Mouse (Mus musculus) heart, postnatal 25 days (tissue): ENCODE data around the gene Mapkapk2. TPM values are rescaled to one million over a fixed set of nuclear protein-coding genes. Genes with fewer than 3 reads are reported as not detected.
A peak's percentile ranks its signal among the peaks of the same experiment; 100 is the strongest.

Experiments
- DNase-seq: peaks from one replicate; pipeline ENCODE4 v3.0.0; 2022; ENCODE audit warnings: low spot score
- intact Hi-C: fragments of 180-260 bp; cut with DNase I; formaldehyde crosslinking; loops from one replicate; pipeline ENCODE4 v1.15.1; 2025
- total RNA-seq, 2 experiments: library from RNA; stranded (reverse); gene quantifications; 2 replicates each; pipeline ENCODE4 v1.2.3; 2021

Mapkapk2 gene
- total RNA-seq, 2 experiments from 2014 or later = 264 to 283 TPM

DNA sequence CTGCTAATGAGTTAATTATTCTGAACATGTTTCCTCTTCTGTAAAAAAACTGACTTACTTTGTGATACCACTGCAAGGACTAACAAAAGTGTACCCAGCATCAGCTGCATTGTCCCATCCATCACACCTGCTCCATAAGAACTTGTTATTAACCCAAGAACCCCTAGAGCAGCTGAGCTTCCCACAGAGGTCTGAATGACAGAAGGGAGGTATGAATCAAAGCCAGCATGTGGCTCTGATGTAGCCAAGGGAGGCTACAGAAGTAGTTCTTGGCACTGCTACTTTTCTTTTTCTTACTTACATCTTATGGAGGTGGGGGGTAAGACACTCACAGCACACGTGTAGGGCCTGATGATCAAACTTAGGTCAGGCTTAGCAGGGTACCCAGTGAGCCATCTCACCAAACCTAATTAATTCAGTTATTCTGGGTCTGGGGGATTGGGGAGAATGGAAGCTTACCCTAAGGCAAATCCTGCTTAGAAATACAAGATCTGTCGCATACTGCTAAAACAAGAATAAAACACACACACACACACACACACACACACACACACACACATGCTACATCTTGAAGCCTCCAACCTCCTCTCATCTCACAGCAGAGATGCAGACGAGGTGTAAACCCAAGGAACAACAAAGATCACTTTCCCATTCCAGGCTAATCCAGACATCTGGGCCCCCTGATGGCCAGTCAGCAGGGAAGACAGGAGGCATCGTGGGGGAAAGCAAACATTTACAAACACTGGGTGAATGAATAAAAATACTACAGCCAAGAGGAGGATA lies 11.5 kb downstream of the Mapkapk2 start:
- no peak for DNase-seq
- intact Hi-C loops = no loop called here

DNA sequence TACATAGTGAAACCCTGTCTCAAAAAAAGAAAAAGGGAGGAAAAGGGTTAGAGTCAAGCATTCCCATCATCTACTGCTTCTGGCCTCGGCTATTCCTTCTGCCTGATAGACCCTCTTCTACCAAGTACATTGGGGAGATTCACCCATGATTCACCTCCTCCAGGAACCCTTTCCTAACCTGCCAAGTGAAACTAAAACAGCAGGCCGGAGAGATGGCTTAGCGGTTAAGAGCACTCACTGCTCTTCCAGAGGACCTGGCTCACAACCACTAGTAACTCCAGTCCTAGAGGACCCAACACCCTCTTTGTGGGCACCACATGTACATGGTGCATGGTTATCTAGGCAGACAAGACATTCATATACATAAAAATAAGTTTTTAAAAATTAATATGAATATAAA lies 12.4 kb downstream of the Mapkapk2 start:
- no peak for DNase-seq
- intact Hi-C loops = no loop called here

DNA sequence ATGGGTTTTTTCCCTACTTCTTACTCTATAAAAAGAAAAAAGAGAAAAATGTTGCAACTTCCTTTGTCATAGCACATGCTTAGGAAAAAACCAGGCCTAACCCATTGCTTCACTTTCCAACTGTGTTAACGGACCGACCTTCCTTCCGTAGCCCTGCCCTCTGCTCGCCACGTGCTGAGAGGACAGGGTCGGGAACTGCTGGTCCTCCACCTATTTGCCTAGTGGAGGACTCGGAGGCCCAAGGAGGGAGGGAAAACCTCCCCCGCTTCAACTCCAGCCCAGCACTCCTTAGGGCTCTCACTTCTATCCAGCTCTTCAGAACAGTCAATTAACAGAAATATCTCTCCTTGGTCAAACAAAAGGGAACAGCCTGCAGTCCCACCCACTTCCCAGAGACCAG lies 13.3 kb downstream of the Mapkapk2 start:
- DNase-seq = no peak
- intact Hi-C loops = no loop called here

DNA sequence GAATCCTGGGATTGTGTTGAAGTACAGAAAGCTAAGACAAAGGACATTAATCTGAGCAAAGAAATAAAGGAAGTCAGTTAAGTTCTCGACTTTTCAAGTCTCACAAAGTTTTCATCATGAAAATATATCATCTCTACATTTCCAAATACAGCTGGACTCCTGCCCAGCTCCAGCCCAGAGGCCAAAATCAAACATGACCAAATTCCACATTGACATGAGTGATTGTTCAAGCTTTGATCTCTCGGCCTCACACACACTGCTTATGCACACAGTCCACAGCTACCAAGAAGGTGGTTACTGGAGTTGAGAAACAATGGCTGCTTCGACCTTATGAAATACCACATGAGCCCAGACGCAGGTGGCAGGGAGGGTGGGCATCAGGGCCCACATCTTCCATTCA lies 14.0 kb downstream of the Mapkapk2 start:
- no peak for DNase-seq
- intact Hi-C loops = no loop called here

DNA sequence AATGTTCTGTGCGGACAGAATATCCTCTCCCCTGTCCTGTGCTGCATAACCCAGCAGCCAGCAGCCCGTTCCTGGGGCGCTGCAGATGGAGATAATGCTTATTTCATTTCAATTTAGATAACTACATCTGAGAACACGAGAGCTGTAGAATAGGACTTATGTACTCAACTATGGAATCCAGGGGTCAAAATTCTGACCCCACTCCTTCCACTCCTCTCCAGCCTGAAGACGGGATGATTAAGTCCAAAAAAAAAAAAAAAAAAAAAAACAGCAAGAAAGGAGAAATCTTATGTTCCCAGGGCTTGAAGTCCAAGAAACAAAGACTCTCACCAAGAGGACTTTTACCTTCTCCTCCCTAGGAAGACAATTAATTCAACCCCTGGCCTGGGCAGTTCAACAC lies 14.5 kb downstream of the Mapkapk2 start:
- intact Hi-C loops = no loop called here
- no peak for DNase-seq

DNA sequence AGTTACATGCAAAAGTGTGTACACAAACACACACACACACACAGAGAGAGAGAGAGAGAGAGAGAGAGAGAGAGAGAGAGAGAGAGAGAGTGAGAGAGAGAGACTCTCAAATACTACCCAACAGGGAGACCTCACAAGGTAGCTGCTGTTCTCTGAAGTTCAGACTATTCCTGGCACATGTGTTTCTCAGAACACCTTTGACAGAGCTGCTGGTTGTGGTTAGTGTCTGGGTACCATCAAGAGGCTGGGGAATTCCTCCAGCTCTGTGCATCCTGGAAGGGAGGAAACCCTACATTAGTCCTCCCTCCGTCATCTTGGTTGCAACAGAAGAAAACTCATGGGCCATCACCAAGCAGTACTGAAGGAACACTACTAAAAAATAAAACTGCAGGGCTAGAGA lies 16.9 kb downstream of the Mapkapk2 start:
- intact Hi-C loops = no loop called here
- no peak for DNase-seq

DNA sequence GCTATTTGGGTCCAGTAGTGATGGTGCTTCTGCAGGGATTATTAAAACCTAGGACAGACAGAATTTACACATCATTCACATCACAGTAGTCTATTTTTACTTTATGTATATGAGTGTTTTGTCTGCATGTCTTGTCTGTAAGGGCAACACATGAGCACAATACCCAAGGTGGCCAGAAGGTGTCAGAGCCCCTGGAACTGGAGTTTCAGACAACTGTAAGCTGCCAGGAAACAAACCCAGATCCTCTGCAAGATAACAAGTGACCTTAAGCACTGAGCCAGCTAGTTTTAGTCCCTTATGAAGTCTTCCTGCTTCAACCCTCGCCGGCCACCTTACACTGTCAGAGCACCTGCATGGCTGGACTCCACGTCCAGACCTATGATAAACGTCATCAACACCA lies 17.9 kb downstream of the Mapkapk2 start:
- intact Hi-C loops = no loop called here
- DNase-seq = no peak

DNA sequence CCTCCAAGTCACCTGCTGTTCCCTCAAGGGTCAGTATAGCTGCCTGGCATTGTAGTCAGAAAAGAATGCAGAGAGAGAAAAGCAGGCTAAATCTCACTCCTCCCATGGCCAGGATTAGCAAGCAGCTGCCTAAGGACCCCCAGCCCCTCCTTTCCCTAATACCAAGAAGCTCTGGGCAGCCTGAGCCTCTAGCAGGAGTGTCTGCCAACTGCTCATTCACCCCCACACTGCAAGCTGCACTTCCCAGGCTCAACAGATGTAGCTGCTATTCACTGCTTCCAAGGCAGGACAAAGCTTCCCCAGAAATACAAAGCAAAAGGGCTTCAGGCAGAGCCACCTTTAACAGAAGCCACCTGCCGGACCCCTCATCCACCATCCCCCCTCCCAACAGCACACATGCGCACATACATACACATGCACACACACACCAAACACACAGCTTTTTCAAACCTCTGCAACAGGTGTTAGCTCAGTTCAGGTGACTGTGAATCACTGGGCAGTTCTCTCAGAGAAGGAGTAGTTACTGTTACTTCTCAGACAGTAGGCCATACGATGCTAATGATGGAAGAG lies 18.8 kb downstream of the Mapkapk2 start:
- no peak for DNase-seq
- intact Hi-C loops = no loop called here

DNA sequence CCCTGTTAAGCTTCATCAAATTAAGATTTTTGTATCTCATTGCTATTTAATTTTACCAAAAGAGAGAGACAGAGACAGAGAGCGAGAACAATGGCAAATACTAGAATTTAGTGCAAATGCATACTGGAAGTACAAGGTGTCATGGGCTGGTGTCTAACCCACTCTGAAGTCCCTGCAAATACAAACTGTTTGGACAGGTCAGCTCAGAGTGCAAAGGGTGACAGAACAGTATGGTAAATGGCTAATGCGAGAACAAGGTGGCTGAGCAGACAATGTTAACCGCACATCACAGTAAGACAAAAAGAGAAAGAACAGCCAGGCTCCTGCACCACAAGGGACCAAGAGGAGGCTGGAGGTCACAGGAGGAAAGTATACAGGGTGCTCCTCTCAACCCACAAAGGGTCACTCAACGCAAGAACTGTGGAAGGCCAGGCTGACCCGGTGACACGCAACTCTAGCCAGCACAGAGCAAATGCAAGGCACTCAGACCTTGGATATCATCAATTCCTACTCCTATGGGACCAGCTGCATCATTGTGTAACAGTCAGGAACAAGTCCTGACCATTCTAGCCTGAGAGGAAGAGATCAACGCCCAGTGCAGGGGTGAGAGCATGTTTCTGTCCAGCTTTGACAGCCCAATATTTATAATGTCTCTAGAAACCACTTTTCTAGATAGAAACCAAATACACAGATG lies 22.4 kb downstream of the Mapkapk2 start:
- DNase-seq = no peak
- intact Hi-C loops = no loop called here

DNA sequence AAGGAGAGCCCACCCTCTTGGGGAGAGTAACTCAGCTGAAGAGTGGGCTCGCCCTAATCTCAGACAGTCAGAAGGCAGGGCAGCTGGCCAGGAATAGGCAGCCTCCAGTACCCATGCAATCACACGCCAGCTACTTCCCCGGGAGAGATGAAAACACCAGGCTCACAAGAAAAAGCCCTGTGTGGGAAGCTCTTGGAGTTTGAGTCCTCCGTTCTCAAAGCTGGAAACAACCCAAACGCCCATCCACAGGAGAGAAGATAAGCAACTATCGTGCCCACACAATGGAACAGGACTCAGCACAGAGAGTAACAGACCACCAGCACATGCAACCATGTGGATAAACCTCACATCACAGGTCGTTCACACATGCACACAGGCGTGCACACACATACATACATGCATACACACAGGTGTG lies 23.1 kb downstream of the Mapkapk2 start:
- intact Hi-C loops = no loop called here
- DNase-seq = no peak

DNA sequence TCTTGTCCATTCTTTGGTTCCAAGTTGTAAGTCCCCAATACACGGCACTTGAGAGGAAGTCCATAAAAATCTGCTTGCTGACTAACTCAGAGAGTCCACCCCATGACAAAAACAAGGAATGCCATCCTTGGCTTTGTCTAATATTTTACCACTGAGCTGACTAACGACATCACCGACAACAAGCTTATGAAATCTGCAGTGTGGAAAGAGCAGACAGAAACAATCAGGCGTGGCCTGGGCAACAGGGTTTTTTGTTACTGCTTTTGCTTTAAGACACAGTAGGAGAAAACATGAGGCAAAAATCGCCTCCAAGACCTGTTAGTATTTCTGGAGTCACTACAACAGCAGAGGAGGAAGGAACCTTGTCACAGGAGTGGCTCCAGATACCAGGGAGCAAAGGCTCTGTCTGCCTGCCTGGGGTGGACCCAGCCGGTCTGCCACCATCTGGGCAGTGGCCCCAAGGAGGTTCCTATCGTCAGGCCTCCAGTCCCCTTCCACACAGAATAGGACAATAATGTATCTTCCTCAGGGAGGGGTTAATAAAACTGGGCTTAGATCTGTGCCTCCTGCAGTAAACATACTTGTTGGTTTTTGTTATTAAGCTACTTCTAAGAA lies 25.1 kb downstream of the Mapkapk2 start:
- intact Hi-C loops = no loop called here
- no peak for DNase-seq

DNA sequence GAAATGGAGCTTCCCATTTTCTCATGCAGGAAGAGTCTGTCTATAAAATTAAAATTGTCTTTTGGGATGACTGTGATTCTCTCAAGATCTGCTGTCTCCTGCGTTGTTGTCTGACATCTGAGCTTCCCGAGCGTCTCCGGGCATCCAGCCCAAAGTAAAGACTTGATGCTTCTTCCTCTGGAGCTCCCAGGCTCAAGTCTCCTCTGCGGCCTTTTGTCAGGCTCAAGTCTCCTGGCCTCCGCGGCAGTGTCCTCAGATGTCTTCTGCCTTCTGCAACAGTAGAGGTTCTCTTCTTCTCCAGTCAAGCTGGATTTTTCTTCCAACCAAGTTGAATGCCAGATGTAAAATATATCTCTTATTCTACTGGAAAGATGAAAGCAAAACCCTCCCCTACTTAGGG lies 28.6 kb downstream of the Mapkapk2 start:
- DNase-seq = no peak
- intact Hi-C loops = no loop called here

DNA sequence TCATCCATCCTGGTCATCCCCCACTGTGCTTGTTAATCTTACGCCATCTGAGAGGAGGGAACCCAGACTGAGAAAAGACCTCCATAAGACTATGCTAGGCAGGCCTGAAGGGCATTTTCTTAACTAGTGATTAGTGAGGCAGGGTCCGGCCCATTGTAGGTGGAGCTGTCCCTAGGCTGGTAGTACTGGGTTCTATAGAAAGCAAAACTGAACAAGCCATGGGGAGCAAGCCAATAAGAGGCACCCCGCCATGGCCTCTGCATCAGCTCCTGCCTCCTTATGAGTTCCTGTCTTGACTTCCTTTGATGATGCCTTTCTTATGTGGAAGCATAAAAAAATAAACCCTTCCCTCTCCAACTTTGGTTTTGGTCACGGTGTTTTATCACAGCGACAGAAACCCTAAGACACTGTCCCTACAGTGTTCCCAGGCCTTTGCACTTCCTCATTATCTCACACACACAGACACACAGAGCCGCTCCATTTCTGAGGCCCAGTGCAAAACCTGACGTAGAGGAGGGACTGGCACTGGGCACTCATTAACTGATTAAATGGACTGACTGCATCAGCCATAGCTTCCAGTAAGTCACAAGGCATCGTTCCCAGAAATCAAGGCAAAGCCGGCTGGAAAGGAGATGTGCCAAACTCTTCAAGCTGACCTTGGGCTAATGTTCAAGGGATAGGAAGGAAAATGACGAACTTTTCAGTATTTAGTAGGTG lies 29.5 kb downstream of the Mapkapk2 start:
- intact Hi-C loops = no loop called here
- DNase-seq = no peak

DNA sequence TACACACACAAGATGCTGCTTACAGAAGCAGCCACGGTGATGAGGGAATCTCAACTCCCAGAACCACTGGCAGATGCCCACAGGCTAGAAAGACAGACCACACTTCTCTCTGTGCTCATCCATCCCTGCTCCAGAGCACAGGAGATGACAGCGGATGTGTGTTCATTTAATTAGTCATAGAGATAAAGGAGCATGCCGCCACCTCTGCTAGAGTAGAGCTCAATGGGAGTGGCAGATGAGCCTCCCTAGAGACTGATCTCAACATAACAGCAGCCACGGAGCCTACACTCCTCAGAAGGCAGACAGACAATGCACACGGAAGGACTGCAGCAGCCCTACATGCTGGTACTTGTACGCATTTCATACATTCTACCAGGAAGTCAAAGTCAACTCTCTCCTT lies 33.4 kb downstream of the Mapkapk2 start:
- DNase-seq = no peak

DNA sequence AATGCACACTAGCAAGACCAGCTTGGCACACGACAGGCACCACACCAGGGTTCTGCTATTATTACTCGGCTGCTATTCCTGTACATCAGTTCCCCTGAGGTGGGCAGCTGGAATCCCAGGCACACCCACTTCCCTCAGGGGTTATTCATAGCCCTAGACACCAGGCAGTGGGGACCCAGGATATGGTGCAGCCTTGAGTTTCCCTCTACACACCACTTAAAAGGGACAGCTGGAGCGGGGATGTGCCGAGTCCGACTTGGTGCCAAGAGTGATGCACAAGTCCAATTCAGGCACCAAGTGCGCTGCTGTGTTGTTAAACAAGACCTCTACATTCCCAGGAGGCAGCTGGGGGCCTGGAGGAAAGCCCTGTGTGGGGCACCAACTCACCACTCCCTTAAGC lies 34.8 kb downstream of the Mapkapk2 start:
- intact Hi-C loops = no loop called here
- DNase-seq = peak; percentile 34

More for the DNA sequence above, 33.4 kb downstream of the Mapkapk2 start:
- intact Hi-C loops = no loop called here

DNA sequence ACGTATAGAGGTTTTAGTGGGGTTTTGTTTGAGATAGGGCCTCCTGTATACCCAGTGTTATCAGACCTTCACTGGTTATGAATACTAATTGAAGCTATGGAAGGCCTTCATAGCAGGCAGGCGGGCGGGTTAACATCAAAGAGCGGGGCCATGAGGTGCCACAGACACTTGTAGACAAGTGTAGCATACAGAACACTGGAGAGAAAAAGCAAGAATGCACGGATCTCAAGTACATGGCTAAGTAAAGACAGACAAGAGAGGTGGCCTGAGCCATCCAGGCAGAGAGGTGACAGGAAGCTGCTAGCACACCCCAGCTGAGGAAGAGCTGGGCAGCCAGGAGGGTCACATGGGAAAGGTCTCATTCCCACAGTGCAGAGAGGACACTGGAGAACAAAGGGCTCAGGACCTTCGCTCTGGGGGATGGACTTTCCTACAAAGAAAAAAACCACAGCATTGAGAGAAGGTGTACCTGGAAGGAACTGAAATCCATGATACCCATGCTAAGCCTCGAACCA lies 35.8 kb downstream of the Mapkapk2 start:
- intact Hi-C loops = loop anchor here (2.0 kb wide), 1 partner anchor 35 kb away; the partner anchor contains the start of gene Mapkapk2
- no peak for DNase-seq

DNA sequence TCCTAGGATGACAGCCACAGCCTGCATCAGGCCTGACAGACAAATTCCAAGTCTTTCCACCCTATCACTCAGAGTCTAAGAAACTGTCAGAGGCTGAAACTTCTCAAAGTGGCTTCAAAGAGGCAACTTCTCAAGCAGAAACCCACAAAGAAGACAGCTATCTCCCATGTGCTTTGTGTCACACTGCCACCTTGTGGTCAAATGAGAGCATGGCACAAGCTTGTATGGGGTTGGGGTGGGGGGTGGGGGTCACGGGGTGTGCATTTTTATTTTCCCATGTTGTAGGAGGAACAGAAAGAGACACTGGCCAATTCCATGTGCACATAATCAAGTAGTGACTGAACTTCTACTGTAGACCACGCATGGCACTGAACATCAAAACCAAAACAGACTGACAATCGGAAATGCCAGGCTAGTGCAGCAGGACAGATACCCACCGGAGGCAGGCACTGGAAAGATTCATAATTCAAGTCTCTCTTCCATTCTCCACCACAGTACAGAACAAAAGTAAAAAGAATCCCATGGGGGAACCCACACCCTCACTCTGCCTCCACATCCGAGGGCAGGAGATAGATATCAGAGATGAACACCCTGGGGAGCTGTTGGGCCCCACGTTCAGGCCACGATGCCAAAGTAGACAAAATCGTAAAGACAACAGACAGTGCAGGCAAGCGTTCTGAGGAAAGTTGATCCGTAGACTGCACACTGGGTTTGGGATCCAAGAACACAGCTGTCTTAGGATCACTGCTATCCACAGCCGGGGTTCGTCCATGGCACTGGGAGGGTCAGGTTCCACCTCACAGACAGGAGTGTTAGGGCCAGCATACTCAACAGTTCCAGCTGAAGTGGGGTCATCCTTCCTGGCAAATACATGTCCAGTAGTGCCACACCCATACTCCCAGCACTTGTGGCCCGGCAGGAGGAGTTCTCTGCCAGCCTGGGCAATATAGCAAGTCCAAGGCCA lies 37.1 kb downstream of the Mapkapk2 start:
- no peak for DNase-seq
- intact Hi-C loops = loop anchor here (2.0 kb wide), 1 partner anchor 36 kb away; the partner anchor contains the start of gene Mapkapk2

DNA sequence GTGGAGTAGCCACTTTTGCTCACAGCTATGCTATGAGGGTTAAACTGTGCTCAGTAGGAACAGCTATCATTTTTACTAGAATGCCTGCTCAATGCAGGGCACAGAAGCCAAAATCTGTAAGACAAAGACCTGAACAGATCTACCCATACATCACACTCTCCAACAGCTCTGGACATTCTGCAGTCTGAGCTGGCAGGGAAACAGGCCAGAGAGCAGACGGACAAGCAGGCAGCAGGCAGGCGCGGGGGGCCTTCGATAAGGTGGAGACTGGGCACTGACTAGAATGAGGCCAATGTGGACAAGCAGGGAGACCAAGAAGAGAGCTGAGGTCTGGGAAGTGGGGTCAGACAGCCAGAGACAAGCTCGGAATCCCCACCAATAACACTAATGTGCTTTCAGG lies 37.8 kb downstream of the Mapkapk2 start:
- intact Hi-C loops = loop anchor here (2.0 to 10.0 kb wide), 3 partner anchors 37 to 345 kb away; partner anchors contain the start of genes Gm29427, Mapkapk2 and Yod1
- DNase-seq = no peak

DNA sequence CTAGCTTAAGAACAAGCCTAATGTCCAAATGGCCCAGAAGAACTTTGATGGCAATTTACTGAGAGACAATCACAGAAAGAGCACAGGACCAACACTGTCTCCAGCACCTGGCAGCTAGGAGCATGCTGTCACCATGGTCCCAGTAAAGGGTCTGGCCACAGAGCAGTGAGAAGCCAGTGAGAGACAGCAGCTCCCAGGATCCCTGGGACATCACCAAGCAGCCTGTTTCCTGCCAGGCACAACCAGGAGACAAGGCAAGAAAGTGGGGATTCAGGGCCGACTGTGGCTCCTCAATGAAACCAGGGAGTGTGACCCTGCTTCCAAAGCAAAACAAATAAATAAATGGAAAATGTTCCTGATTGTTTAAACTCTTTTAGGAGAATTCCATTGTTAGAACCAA lies 38.2 kb downstream of the Mapkapk2 start:
- no peak for DNase-seq
- intact Hi-C loops = loop anchor here (10.0 kb wide), 2 partner anchors 265 to 345 kb away; partner anchors contain the start of genes Gm29427 and Yod1
